Mouse (Mus musculus): ENCODE results near the gene Lamtor2. TPM values are rescaled to one million over a fixed set of nuclear protein-coding genes. Genes with fewer than 3 reads are reported as not detected.

Lamtor2 gene
- total RNA-seq, 4 experiments from 2014 or later = 138 to 164 (median 144) TPM

DNA sequence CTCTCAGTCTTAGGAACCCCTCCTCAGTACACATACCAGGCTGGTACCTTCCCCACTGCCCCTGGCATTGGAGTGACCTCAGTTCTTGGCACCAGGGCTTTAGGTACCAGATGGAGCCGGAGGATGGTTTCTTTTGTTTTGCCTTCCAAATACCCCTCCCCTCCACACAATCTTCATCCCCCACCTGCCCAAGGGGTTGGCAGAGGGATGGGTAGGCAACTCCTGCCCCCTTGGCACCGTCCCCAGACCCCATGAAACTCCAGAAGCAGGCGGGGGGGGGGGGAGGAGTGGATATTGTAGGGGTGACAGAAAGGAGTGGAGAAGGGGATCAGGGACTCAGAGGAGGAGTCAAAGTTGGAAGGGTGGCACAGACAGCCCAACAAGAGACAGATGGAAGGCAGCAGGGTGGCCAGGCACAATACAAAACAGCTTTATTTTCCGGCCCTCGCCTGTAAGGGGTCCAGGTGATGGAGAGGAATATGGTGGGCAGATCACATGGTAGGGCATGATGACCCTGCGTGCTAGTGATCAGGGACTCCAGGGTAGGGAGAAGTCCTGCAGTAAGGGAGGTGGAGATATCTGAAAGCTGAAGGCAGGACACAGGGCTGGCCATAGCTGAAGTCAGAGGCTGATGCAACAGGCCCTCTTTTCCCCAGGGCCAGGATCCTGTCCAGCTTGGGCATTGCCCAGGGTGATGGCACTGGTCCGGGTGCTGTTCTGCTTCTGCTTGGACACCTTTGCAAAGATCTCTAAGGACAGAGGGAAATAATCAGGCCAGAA, 11.1 kb downstream of the Lamtor2 start:
- no peak for DNase-seq

DNA sequence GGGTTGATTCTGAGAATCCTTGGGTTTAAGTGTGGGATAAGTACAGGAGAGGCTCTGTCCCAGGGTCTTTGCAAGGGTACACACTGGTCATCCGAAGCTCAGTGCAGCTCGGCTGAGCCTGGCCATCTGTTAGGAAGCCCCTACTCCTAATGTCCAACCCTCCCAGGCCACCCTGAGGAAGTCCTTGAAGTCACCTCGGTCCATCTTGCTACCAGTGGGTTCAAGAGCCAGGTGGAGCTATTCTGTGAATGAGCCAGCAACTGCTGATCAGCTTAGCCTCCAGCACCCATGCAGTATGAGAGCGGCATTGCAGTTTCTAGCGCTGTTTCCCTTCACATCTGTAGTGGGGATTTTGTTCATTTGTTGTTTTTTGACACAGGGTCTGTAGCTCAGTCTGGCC, 12.8 kb downstream of the Lamtor2 start:
- no peak for DNase-seq

DNA sequence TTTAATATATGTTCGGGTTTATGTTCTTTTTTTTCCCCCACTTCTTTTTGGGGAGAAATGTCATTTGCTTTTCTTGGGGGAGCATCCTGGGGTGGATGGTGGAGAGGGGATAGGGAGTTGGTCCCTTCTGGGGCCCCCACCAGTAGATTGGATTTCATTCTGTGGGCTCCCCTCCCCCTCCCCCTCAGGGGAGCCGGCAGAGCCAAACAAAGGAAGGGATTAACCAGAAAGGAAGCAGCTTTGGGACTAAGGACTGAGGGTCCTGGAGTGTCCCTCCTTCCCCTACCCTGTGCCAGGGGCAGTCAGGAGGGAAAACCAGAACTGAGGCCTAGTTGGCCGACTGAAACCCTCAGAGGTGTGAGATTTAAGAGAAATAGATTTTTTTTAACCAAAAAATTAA, 13.5 kb downstream of the Lamtor2 start:
- no peak for DNase-seq

DNA sequence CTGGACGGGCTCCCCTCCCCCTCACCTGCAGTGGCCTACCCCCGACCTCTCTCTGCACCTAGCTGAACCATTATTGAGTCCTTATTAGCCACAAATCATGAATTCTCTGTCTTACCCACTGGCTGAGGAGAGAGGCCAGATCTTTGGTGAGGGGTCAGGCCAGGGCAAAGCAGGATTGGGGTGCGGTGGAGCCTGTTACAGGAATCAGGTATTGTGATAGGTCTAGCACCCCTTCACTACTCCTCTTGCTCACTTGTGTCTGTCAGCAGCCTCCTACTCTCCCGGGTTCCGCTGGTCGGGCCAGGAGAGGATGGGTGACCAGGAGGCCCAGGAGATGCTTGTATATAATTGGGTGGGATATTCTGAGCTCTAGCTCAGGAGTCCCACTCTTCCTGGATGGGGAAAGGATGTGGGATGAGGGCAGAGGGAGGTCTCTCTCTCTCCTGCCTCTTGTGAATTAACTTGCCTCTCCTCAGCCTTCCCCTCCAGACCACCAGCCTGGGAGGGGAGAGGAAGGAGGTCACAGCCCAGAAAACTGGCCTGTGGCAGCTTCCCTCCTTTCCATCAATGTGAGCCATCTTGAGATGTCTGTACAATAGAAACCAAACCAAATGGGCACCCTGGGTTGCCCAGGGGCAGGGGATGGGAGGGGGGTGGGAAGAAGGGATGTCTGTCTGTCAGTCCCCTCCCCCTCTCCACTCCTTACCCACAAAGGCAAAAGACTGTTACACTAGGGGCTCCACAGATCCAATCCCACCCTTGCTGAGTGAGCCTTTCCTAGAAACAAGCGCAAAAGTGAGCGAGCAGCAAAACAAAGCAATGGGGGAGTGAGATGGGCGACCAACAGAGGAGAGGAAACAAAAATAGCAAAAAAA, 14.4 kb downstream of the Lamtor2 start:
- DNase-seq = no peak

DNA sequence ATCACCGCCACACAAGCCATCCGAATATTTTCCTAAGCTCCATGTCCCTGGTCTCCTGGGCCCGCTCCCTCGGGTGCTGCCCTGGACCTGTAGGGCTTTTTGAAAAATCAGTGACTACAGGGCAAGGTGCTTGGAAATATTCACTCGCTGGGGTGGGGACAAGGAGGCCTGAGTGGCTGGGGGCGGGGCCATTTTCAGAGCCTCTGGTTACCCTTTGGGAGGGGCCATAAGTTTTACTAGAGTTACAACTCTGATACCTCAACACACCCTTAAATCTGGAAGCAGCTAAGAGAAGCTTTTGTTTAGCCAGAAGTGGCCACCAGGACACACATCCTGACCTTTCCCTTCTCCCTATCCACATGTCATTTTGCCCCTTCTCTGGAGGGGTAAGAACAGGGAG, 15.7 kb downstream of the Lamtor2 start:
- no peak for DNase-seq

DNA sequence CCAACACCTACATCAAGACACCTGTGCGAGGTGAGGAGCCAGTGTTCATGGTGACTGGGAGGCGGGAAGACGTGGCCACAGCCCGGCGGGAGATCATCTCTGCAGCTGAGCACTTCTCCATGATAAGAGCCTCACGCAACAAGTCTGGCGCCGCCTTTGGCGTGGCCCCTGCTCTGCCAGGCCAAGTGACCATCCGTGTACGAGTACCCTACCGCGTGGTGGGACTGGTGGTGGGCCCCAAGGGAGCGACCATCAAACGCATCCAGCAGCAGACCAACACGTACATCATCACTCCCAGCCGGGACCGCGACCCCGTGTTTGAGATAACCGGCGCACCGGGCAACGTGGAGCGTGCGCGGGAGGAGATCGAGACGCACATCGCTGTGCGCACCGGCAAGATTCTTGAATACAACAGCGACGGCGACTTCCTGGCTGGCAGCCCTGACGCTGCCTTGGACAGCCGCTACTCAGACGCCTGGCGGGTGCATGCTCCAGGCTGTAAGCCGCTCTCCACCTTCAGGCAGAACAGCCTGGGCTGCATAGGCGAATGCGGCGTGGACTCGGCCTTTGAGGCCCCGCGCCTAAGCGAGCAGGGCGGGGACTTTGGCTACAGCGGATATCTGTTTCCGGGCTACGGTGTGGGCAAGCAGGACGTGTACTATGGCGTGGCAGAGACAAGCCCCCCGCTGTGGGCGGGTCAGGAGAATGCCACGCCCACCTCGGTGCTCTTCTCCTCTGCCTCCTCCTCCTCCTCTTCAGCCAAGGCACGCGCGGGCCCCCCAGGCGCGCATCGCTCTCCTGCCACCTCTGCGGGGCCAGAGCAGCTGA, 16.6 kb downstream of the Lamtor2 start:
- DNase-seq = peak; percentile 82

DNA sequence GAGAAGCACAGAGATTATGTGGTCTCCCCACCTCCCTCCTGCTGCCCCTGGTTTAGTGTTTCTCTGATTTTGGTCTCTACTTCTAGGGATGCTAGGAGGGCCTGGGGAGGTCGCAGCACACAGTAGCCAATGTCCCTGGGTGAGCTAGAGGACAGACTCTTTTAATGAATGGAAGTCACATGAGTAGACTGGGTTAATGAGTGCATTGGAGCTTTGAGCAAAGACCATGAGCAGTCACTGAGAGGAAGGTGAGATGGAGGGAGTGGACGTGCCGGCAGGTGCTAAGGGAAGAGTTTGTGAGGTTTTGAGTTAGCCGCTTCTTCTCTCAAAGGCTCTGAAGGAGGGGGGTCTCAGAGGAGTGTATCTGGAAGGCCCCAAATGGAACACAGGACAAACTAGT, 17.3 kb downstream of the Lamtor2 start:
- no peak for DNase-seq

DNA sequence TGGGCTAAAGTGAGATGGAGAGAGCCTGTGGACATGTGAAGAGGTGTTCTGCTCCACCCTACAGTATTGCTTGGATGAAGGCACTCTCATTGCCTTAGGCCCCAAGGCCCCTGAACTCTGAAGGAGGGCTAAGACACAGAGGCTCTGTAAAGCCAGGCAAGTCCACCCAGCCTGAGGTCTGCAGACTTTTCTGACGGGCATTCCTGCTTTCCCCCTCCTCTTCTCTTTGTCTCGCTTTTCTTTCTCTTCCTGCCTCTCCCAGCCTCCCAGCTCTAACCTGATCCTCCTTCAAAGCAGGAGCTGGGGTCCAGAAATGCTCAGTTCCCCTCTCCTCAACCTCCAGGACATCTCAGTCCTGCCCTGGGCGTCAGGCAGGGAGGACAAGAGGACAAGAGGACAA, 17.9 kb downstream of the Lamtor2 start:
- DNase-seq = no peak

DNA sequence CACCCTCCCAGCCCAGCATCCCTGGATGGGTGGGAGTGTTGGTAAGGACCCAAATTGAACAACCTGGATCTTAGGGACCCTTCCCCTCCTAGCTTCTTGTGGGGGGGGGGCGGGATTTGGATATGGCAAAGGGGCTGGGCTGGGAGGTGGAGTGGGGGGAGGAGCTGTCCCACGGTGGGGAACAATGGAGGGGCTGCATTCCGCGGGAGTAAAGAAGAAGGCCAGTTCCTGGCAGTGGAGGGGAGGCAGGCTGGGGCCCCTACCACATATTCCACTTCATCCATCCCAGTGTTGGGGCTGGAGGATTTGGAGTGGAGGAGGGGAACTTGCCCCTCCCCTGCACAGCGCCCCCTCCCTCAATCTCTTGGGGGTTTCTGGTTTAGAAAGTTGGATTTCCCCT, 19.2 kb downstream of the Lamtor2 start:
- DNase-seq = no peak

DNA sequence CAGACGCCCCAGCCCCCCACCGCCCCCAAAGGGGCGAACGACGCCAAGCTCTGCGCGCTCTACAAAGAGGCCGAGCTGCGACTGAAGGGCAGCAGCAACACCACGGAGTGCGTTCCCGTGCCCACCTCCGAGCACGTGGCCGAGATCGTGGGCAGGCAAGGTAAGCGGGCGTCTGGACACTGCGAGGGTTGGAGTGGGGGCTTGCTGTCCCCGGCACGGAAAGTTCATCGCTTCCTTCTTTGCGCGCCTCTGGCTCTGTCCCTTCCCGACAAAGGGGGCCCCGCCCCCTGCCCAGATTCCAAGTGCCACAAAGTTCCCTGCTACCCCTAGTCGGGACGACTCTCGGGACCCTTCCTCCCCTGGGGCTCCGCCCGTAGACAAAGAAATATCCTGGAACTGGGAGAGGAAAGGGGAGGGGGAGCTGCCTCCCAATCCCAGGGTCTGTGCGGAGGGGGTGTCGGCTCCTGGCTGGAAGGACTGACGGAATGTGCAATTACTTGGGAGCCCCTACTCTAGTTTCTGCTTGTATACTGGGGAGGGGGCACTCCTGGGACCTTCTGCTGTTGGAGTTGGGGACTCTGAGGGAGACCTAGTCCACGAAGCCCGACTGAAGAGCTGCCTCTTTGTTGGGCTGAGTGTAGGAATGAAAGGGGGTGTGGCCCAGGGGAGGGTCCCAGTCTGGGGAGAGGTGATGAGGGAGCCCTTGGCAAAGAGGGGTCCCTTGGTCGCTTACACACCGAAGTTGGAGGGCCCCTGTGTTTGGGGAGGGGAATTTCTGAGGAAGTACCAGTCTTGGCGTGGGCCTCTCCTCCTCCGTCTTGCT, 20.0 kb downstream of the Lamtor2 start:
- no peak for DNase-seq

DNA sequence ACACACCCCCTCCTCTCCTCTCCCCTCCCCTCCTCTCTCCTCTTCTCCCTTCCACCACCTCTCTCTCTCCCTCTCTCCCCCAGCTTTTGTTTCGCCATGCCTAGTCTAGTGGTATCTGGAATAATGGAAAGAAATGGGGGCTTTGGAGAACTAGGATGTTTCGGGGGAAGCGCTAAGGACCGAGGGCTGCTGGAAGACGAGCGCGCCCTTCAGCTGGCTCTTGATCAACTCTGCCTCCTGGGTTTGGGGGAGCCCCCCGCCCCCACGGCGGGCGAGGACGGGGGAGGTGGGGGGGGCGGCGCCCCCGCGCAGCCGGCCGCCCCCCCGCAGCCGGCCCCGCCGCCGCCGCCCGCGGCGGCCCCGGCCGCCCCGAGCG, 20.6 kb downstream of the Lamtor2 start, which contains the start of gene Mex3a:
TSS of gene Mex3a (plus strand) at position 97 of the 376 bp plus-strand sequence.
- no peak for DNase-seq

DNA sequence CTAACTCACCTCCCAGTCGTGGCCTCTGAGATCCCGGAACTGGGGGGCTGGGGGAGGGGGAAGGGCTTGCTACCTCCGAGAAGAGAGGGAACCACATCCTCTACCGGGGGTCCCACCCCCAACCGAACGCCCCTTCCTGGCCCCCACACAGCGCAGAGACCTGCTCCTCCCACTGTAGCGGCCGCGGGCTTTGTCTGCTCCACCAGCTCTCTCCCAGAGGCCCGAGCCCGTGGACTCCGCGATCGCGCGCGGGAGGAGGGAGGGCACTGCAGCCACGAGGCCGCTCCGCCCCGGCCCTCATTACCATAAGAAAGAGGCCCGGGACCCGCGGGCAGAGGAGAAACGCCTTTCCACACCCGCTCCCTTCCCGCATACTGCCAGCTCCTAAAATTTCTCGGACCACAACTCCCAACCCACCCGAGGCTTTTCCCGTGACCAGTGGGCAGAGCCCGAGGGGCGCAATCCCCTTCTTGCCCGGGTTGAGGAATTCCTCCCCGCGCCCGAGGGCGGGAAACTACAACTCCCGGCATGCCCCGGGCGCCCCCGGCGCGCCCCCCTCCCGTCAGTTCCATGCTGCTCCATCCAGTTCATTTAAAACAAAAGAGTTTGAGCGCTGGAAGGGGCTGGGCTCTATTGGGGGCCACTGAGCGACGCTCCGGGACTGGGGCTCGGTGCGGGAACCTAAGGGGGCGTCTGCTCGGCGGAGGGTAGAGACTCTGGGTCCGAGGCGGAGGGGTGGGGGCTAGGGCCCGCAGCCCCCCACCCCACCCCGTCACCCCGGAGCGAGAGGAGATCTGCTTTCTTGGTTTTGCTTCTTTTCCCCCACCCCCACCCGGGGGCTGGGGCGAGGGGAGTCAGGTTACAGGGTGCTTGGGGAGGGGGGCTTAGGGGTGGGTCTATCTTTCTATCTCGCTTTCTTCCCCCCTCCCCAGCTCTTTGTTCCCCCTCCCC, 21.3 kb downstream of the Lamtor2 start:
- peak; percentile 80 for DNase-seq

DNA sequence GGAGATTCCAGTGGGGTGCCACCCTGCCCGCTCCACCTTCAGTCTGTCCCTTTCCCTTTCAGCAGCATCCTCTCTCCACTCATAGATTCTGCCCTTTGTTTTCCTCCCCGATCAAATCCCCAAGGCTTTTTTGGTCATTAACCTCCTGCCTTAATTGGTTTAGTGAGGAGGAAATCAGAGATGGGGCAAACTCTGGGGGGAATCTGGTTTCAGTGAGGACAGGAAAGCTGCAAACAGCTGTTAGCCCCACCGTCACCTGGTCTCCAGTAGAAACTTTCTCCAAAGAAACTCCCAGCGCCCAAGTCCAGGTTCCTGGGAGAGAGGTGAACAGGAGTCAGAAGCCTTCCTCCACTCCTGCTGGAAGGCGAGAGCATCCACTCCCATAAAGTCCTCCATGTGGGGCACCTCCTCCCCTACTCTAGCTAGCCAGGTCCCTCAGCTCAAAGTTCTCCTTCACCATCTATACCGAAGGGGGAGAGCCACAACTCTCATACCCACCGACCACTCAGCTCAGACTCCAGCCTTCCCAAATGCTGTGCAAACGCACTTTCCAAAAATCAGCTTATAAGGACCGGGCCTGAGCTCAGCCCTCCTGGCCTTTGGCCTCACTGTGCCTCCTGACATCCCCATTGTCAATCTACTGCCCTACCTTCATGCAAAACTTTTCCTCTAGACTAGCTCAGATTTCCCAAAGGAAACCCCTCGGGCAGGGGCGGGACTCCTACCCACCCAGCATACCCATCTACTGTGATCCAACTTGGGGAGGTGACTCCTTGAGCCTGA, 22.6 kb downstream of the Lamtor2 start:
- DNase-seq = no peak

DNA sequence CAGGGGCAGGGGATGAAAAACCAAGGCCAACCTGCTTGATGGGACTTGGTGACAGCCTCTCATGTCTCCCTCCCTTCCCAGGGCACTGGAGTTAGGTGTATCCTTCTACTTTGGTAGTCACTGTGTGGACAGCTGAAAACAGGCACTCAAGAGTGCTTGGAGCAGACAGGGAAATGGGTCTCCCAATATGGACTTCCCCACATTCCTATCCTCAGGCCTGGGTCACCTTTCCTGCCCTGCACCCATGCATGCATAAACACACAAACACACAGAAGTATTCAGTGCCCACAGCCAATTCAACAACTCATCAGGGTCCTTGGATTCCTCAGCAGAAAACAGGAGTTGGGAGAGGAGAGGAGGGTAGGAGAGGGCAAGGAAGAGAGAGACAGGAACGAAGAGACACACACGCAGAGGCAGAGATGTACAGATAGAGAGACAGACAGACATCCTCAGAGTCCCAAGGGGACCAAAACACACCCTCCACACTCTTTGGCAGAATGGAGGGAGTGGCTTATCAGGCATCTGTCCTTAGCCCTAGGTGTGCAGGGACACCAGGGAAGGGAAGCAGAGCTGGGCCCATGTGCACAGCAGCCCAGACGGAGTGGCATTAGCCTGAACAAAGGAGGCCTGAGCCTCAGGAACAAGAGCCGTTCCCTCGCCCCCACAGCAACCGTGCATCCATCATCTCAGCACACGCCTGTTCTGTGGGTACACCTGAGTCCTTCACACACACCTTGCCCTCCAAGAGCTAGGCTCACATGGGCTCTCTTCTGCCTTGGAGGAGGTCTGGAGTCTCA, 23.5 kb downstream of the Lamtor2 start:
- no peak for DNase-seq

DNA sequence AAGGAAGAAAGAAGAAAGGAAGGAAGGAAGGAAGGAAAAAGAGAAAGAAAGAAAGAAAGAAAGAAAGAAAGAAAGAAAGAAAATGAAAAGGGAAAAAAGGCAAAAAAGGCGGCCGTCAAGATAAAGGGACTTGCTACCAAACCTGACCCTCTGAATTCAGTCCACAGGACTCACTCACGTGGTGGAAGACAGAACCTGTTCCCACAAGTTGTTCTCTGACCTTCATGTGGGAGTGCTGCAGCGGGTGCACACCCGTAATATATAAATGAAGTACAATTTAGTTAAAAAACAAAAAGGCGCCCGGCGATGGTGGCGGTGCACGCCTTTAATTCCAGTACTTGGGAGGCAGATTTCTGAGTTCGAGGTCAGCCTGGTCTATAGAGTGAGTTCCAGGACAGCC, 24.2 kb downstream of the Lamtor2 start:
- no peak for DNase-seq

DNA sequence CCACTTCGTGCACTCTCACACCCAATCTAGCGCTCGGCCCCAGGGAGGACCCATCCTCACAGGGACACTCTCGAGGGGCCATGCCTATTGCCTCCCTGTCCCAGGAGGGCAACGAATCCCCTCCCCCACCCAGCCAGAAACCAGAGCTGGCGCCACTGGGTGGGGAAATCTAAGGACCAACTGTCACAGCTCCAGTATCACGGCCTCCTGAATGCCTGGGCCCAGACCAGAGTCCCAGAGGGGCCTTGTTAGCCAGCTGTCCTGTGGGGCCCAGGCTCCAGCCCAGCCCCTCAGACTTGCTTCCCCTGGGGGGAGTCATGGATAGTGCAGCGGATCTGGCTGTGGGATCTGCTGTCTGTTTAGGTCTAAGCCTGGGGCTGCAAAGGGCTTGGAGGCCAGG, 25.3 kb downstream of the Lamtor2 start:
- no peak for DNase-seq

DNA sequence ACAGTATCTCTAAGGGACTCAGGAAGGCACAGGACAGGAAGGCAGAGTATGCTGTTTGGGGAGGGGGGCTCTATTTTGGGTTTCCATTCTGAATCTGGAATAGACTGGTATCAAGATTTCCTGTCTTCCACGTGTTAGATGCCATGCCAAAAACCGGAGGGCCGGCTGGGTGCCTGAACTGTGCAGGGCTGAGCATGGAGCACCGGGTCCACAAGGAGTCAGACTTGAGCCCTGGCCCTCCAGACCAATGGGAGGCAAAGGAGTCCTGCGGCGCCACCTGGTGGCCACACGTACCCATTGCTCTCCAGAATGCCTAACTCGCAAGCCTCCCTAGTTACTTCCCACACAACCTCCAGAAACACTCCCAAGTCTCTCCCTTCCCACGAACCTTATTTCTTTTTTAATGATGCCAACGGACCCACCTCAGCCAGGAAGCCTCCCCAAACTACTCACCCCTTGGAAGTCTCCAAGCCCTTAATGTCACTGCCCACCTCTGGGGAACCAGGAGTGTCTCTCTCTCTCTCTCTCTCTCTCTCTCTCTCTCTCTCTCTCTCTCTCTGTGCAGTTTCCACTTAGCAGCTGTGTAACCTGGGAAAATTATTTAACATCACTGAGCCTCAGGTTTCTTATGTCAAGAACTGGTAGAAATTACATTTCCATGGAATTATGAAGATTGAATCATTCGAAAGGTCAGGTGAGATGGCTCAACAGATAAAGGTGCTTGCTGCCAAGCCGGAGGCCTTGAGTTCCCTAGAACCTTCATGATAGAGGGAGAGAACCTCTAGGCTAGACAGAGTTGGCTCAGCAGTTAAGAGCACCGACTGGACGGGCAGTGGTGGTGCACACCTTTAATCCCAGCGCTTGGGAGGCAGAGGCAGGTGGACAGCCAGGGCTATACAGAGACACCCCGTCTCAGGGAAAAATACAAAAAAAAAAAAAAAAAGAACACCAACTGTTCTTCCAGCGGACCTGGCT, 26.4 kb downstream of the Lamtor2 start:
- peak; percentile 84 for DNase-seq

DNA sequence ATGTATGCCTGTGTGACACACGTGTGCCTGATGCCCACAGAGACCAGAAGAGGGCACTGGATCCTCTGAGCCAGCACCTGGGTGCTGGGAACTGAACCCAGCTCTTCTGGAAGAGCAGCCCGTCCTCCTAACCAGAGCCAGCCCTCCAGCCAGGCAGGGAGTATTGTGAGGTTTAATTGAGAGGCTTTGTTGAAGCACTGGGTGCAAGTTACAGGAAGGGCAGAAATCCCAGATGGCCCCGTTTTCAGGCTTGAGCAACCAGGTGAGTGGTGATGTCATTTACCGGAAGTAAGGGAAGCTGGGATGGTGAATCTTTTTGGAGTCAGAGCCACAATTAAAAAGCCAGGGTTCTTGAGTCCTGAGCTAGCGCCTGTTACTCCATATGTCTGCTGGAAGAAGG, 27.9 kb downstream of the Lamtor2 start:
- no peak for DNase-seq

All from adrenal gland, adult 8-10 months (tissue).